Mouse (Mus musculus): ENCODE measurements around the gene Usp2. TPM values are rescaled to one million over a fixed set of nuclear protein-coding genes. Genes with fewer than 3 reads are reported as not detected.

Gene Usp2
- polyA plus RNA-seq, 1 experiment from 2014 or later = 12.2 TPM

GRCm38 (mm10) chr9:44048541-44049380, 18.1 kb upstream of the Usp2 start:
- H3K4me2 ChIP-seq = no peak overlapping the region
- H3K9me3 ChIP-seq = no peaks in the 10 kb centered on the region
- no peaks in the 10 kb centered on the region for H3K36me3 ChIP-seq
- no peak overlapping the region for H3K4me3 ChIP-seq
- ATAC-seq (ENCODE audit: low FRiP score) = no peak
- H3K27ac ChIP-seq = no peak overlapping the region
- peaks cover 7% of the 10 kb centered on the region for H3K4me1 ChIP-seq (replicated peaks)
- 77% methylated on average over 15 of the region's 15 CpGs for WGBS
- no peak overlapping the region for H3K9ac ChIP-seq
- H3K27me3 ChIP-seq = peaks cover 28% of the 10 kb centered on the region

DNA sequence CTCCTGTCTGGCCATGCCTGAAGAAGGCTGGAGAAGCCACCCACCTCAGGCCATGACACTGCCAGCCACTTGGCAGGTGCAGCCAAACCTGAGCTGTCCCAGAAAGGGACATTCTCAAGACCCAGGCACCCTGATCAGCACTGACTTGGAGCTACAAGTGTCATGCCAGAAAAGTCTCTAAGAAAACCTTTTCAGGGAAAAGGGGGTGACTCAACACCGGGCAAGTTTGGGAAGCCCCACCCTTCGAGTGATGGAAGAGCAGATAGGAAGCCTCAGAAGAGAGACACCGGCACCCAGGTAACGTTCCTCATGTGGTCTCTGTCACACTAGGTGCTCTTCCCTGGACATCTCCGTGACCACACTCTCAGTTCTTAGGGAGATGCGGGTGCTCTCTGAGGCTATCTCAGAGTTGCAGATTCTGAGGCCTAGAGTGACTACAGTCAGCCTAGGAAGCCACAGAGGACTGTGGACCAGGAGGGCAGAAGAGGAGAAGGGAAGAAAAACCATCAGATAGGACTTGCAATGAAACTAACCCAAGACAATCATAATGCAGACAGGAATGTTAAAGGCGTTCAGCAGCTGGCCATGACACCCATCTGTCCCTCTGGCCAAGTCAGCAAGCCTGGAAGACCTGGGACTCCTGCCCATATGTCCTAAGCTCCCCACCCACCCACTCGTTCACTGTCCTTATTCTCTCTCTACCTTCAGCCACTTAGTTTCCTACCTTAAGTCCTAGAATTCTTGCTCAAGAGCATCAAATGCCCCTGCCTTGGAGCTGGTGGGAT, 17.2 kb upstream of the Usp2 start:
- ATAC-seq (ENCODE audit: low FRiP score) = no peak
- 90% methylated on average over 8 of the region's 8 CpGs for WGBS
- H3K9me3 ChIP-seq = no peaks in the 10 kb centered on the region
- H3K4me3 ChIP-seq = no peak overlapping the region
- H3K27ac ChIP-seq = no peak overlapping the region
- H3K27me3 ChIP-seq = peaks cover 20% of the 10 kb centered on the region
- H3K4me2 ChIP-seq = no peak overlapping the region
- no peaks in the 10 kb centered on the region for H3K36me3 ChIP-seq
- H3K4me1 ChIP-seq (replicated peaks) = no peaks in the 10 kb centered on the region
- no peak overlapping the region for H3K9ac ChIP-seq

DNA sequence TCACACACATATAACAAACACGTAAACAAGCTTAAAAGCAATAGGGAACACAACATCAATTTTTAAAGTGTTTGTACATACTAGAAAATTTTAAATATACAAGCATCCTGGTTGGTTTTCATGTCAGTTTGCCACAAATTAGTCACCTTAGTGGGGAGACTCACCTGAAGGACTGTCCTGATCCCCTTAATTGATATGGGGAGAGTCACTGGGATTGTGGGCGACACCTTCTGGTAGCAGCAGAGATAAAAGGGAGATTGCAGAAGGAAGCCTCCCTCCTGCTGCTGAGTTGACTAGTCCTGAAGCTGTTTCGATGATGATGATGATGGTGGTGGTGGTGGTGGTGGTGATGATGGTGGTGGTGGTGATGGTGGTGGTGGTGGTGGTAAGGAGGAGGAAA, 14.0 kb upstream of the Usp2 start:
- WGBS = 70% methylated on average over 3 of the region's 3 CpGs

DNA sequence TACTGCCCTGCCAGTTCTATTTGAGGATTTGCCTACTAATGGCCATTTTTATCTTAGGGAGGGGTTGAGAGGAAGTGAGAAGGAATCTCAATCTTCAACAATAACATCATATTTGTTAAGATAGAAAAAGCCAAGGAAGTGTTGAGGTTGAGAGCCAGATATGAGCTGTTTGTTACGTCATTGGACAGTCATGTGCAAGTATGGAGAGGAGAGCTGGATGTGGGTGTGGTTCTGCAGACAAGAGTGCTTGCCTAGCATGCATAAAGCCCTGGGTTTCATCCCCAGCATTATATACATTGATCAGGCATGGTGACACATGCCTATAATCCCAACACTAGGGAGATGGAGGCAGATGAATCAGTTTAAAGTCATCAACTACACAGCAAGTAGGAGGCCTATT, 12.9 kb upstream of the Usp2 start:
- Histone ChIP-seq H3K27me3 (0 out of 2 replicates have a peak, but pooled peaks cover 4% of the 10 kb centered on the region), H3K36me3 (no peaks in the 10 kb centered on the region), H3K27ac (no peak overlapping the region), H3K9me3 (no peaks in the 10 kb centered on the region), H3K4me1 (replicated peaks) (no peaks in the 10 kb centered on the region), H3K4me3 (no peak overlapping the region), H3K4me2 (no peak overlapping the region), H3K9ac (no peak overlapping the region)
- 77% methylated on average over 1 of the region's 1 CpGs for WGBS
- no peak for ATAC-seq (ENCODE audit: low FRiP score)

More for the DNA sequence above, 14.0 kb upstream of the Usp2 start:
- Histone ChIP-seq H3K4me2 (no peak overlapping the region), H3K27ac (no peak overlapping the region), H3K9ac (no peak overlapping the region), H3K4me1 (replicated peaks) (no peaks in the 10 kb centered on the region), H3K4me3 (no peak overlapping the region), H3K9me3 (no peaks in the 10 kb centered on the region), H3K36me3 (no peaks in the 10 kb centered on the region), H3K27me3 (0 out of 2 replicates have a peak, but pooled peaks cover 4% of the 10 kb centered on the region)
- ATAC-seq (ENCODE audit: low FRiP score) = no peak

- no peak overlapping the region for H3K9ac ChIP-seq
- H3K36me3 ChIP-seq = no peaks in the 10 kb centered on the region
- no peak overlapping the region for H3K4me3 ChIP-seq
- 0 out of 2 replicates have a peak, but pooled peaks cover 13% of the 10 kb centered on the region for H3K27me3 ChIP-seq
- H3K4me1 ChIP-seq (replicated peaks) = no peaks in the 10 kb centered on the region
- H3K27ac ChIP-seq = no peak overlapping the region
- no peak overlapping the region for H3K4me2 ChIP-seq
- H3K9me3 ChIP-seq = no peaks in the 10 kb centered on the region
- WGBS = 84% methylated on average over 6 of the region's 6 CpGs
- ATAC-seq (ENCODE audit: low FRiP score) = no peak
These were observed 8.2 kb upstream of the Usp2 start for GRCm38 (mm10) chr9:44058606-44059005.

DNA sequence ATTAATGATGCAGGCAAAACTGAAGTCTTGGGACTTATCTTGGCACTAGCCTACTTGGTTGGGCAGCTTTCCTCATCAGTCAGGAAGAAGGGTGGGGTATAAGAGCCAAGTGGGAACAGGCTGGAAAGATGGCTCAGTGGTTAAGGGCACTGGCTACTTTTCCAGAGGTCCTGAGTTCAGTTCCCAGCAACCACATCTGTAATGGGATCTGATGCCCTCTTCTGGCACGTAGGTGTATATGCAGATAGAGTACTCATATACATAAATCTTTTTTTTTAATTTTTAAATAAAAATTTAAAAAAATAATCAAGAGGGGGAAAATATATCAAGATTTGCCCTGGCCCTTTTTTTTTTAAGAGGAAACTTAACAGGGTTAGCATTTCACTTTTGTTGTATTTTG, 1.6 kb upstream of the Usp2 start:
- 42% methylated on average over 1 of the region's 1 CpGs for whole genome bisulfite sequencing

DNA sequence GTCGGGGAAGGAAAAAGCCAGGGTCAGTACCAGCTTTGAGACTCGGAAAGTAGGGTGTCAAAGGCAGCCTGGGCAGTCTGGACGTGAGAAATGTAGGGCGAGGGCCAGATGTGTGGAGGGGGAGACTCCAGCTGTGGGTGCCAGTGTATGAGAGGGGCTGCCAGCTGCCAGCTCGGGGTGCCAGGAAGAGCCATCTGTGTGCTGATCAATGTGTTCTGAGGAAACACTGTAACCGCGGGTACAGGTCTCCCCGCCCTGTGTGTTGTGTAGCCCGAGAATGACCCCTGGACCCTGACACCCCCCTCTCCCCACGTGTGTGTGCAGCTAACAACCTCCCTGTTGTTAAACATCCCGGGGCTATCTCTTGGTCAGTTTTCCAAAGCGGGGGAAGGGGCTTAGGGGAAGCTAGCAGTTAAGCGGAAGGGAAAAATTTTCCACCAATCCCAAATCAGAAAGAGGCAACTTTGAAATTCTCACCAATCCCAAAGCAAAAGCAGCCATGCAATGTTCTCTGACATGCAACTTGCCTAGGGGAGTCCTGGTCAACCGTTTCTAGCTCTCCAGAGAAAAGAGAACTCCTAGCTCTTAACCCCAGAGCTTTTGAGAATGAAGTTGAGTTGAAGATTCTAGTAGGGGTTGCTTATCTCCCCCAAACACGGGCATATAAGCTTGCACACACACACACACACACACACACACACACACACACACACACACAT, 579 bp downstream of the Usp2 start:
- ATAC-seq (ENCODE audit: low FRiP score) = no peak; the same call in none of the 2 replicates

More for the DNA sequence above, 1.6 kb upstream of the Usp2 start:
- Histone ChIP-seq H3K4me1 (replicated peaks) (peaks cover 10% of the 10 kb centered on the region), H3K27me3 (0 out of 2 replicates have a peak, but pooled peaks cover 9% of the 10 kb centered on the region), H3K27ac (no peak overlapping the region), H3K36me3 (no peaks in the 10 kb centered on the region), H3K9me3 (no peaks in the 10 kb centered on the region), H3K9ac (no peak overlapping the region), H3K4me3 (no peak overlapping the region), H3K4me2 (no peak overlapping the region)
- ATAC-seq (ENCODE audit: low FRiP score) = no peak

GRCm38 (mm10) chr9:44067960-44068330, 1.1 kb downstream of the Usp2 start:
- peak overlapping the region; percentile 84; the same call in 1 of the 2 replicates for H3K4me2 ChIP-seq

More for the DNA sequence above, 579 bp downstream of the Usp2 start:
- H3K4me3 ChIP-seq = peak overlapping the region; percentile 47
- WGBS = 7% methylated on average over 14 of the region's 15 CpGs
- no peaks in the 10 kb centered on the region for H3K36me3 ChIP-seq
- 0 out of 2 replicates have a peak, but pooled peaks cover 6% of the 10 kb centered on the region for H3K27me3 ChIP-seq
- H3K9ac ChIP-seq = peak overlapping the region; percentile 74
- H3K4me1 ChIP-seq (replicated peaks) = peaks cover 30% of the 10 kb centered on the region
- no peaks in the 10 kb centered on the region for H3K9me3 ChIP-seq
- no peak overlapping the region for H3K27ac ChIP-seq
- peak overlapping the region; percentile 84 for H3K4me2 ChIP-seq

GRCm38 (mm10) chr9:44069252-44069651, 2.4 kb downstream of the Usp2 start:
- Histone ChIP-seq H3K9ac (no peak overlapping the region), H3K27me3 (no peaks in the 10 kb centered on the region), H3K4me2 (no peak overlapping the region), H3K4me1 (replicated peaks) (peaks cover 43% of the 10 kb centered on the region), H3K27ac (no peak overlapping the region), H3K4me3 (no peak overlapping the region), H3K36me3 (no peaks in the 10 kb centered on the region), H3K9me3 (no peaks in the 10 kb centered on the region)
- no peak for ATAC-seq (ENCODE audit: low FRiP score)
- WGBS = 47% methylated on average over 7 of the region's 7 CpGs

More at GRCm38 (mm10) chr9:44067960-44068330, 1.1 kb downstream of the Usp2 start:
- peaks cover 36% of the 10 kb centered on the region for H3K4me1 ChIP-seq (replicated peaks)
- H3K36me3 ChIP-seq = no peaks in the 10 kb centered on the region
- H3K9ac ChIP-seq = no peak overlapping the region
- H3K27me3 ChIP-seq = 0 out of 2 replicates have a peak, but pooled peaks cover 1% of the 10 kb centered on the region
- ATAC-seq (ENCODE audit: low FRiP score) = no peak
- no peak overlapping the region for H3K4me3 ChIP-seq
- WGBS = 83% methylated on average over 6 of the region's 6 CpGs
- no peaks in the 10 kb centered on the region for H3K9me3 ChIP-seq
- H3K27ac ChIP-seq = no peak overlapping the region

DNA sequence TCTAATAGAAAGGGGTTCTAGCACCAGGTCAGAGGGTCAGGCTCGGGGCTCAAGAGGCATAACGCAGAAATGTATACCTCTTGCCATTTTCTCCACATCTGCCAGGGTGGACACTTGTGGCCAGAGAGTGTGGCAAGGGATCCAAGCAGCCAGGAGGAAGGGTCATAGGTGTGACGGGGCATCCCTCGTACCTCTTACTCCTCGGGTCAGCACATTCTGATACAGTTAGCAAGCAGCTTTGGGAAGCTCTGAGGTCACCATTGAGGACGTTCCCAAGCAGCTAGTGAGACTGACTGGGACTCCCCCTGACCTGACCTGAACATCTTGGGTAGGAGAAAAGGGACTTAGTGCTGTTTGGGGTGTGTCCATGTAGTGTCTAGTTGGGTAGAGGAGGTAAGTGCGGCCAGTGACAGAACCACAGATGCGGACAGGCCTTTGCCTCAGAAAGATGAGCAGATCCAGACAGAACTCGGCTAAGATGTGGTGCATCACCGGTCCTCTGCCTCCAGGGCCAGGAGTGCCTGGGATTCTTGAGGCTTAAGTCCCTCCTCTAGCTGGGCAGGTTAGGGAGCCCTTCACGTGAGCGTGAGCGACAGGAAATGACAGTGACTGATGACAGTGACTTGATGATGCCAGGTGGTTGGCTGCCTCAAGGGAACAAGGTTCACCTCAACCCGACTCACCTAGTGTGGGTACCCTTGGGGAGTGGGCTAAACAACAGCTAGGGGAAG, 3.5 kb downstream of the Usp2 start:
- H3K9ac ChIP-seq = no peak overlapping the region
- no peaks in the 10 kb centered on the region for H3K9me3 ChIP-seq
- H3K36me3 ChIP-seq = no peaks in the 10 kb centered on the region
- H3K4me2 ChIP-seq = no peak overlapping the region
- no peak overlapping the region for H3K27ac ChIP-seq
- no peak for ATAC-seq (ENCODE audit: low FRiP score)
- H3K4me1 ChIP-seq (replicated peaks) = peaks cover 45% of the 10 kb centered on the region
- H3K4me3 ChIP-seq = no peak overlapping the region
- 74% methylated on average over 14 of the region's 14 CpGs for WGBS
- no peaks in the 10 kb centered on the region for H3K27me3 ChIP-seq

- 43% methylated on average over 8 of the region's 8 CpGs for WGBS
- Histone ChIP-seq H3K4me3 (no peak overlapping the region), H3K4me1 (replicated peaks) (peaks cover 50% of the 10 kb centered on the region), H3K4me2 (no peak overlapping the region), H3K27ac (peak overlapping the region; percentile 32; the same call in 1 of the 2 replicates), H3K9ac (0 out of 2 replicates have a peak overlapping the region, but pooled peaks have one; percentile 35), H3K9me3 (no peaks in the 10 kb centered on the region), H3K27me3 (no peaks in the 10 kb centered on the region), H3K36me3 (no peaks in the 10 kb centered on the region)
- no peak for ATAC-seq (ENCODE audit: low FRiP score)
These were observed 4.0 kb downstream of the Usp2 start for GRCm38 (mm10) chr9:44070844-44071231.
